In genomic region chr2:92007933-92008622, GRCm38 (mm10) we compare ENCODE assay signal across 8 mouse cellular contexts. TPM values are rescaled to one million over a fixed set of nuclear protein-coding genes. Genes with fewer than 3 reads are reported as not detected.
DNase-seq lines count a peak whose midpoint lies in the region; ATAC-seq and TF ChIP-seq lines count a peak whose summit lies in the region.

No protein-coding gene starts in this region.

- peak overlapping the region; percentile 62 for H3K9ac ChIP-seq in embryonic facial prominence, embryonic 14.5 days (ENCODE audit: low read depth, low read length)
- H3K9ac ChIP-seq in heart, adult 2 months (ENCODE audit: low read depth, low read length): peak overlapping the region; percentile 74
- H3K9ac ChIP-seq in limb, embryonic 14.5 days (ENCODE audit: low read depth, low read length, severe bottlenecking): peak overlapping the region; percentile 58
- peak overlapping the region; percentile 59 for H3K9ac ChIP-seq in midbrain, postnatal 0 days (replicated peaks; ENCODE audit: low read length, poor library complexity, severe bottlenecking)

- TF ChIP-seq CTCF in heart, adult 2 months (IDR thresholded peaks at IDR 0.05): 0 out of 2 replicates have a peak, but pooled peaks have one; percentile 7
- TF ChIP-seq CTCF in midbrain, postnatal 0 days (IDR thresholded peaks at IDR 0.05): no peak

- WGBS in embryonic facial prominence, embryonic 14.5 days: 0% methylated on average over 29 of the region's 34 CpGs
- WGBS in heart, adult 2 months: under 1% methylated on average over 34 of the region's 34 CpGs
- WGBS in limb, embryonic 14.5 days: under 1% methylated on average over 33 of the region's 34 CpGs
- WGBS in midbrain, postnatal 0 days: 0% methylated on average over 34 of the region's 34 CpGs

- no peaks in the 10 kb centered on the region for H3K79me2 ChIP-seq in heart, adult 2 months (replicated peaks; ENCODE audit: control insufficient read depth, insufficient read depth, low read length)

- intact Hi-C loops in heart, adult 2 months (cut with DNase I): loop anchor here (1.0 to 5.0 kb wide), 2 partner anchors 50 to 174 kb away; no protein-coding TSS in a partner anchor

- no peaks in the 10 kb centered on the region for H3K36me3 ChIP-seq in embryonic facial prominence, embryonic 14.5 days (ENCODE audit: control insufficient read depth, insufficient read depth, low read length)
- H3K36me3 ChIP-seq in heart, adult 2 months (ENCODE audit: control insufficient read depth, insufficient read depth, low read length): no peaks in the 10 kb centered on the region
- no peaks in the 10 kb centered on the region for H3K36me3 ChIP-seq in limb, embryonic 14.5 days (ENCODE audit: control insufficient read depth, insufficient read depth, low read length)
- H3K36me3 ChIP-seq in midbrain, postnatal 0 days (ENCODE audit: insufficient read depth, low read length): no peaks in the 10 kb centered on the region

- TF ChIP-seq EP300 in heart, adult 2 months (IDR thresholded peaks at IDR 0.05; ENCODE audit: insufficient read depth, low read depth, low read length): no peak; the same call in 1 of the 2 replicates

- no peaks in the 10 kb centered on the region for H3K9me3 ChIP-seq in embryonic facial prominence, embryonic 14.5 days (ENCODE audit: control insufficient read depth, low read length)
- H3K9me3 ChIP-seq in limb, embryonic 14.5 days (ENCODE audit: control insufficient read depth, low read length): no peaks in the 10 kb centered on the region
- H3K9me3 ChIP-seq in midbrain, postnatal 0 days (ENCODE audit: low read length): no peaks in the 10 kb centered on the region

- peak; percentile 99 for DNase-seq in 3T3-L1 (ENCODE audit: low read depth, low spot score)
- peak; percentile 91 to 95 for DNase-seq in adrenal gland, postnatal 4 days (ENCODE audit: low spot score in 2 of 2)
- peak; percentile 99 for DNase-seq in embryonic facial prominence, embryonic 14.5 days (ENCODE audit: low spot score)
- DNase-seq in heart, adult 2 months: peak; percentile 95 to 98
- peak; percentile 98 for DNase-seq in kidney, adult 8-10 months
- peak; percentile 98 for DNase-seq in limb, embryonic 14.5 days (ENCODE audit: low spot score)
- DNase-seq in midbrain, postnatal 0 days (ENCODE audit: low spot score): peak; percentile 99
- DNase-seq in spleen, postnatal 14 days (ENCODE audit: low spot score in 2 of 2): peak; percentile 83 to 85

- no peaks in the 10 kb centered on the region for H3K27me3 ChIP-seq in embryonic facial prominence, embryonic 14.5 days (replicated peaks; ENCODE audit: control insufficient read depth, insufficient read depth, low read length)
- H3K27me3 ChIP-seq in heart, adult 2 months (ENCODE audit: control insufficient read depth, insufficient read depth, low read length): no peaks in the 10 kb centered on the region
- no peaks in the 10 kb centered on the region for H3K27me3 ChIP-seq in limb, embryonic 14.5 days (ENCODE audit: control insufficient read depth, insufficient read depth, low read length)
- no peaks in the 10 kb centered on the region; the same call in 1 of the 2 replicates for H3K27me3 ChIP-seq in midbrain, postnatal 0 days (ENCODE audit: insufficient read depth, low read length)

- H3K4me2 ChIP-seq in embryonic facial prominence, embryonic 14.5 days (ENCODE audit: low read depth, low read length): peak overlapping the region; percentile 65
- peak overlapping the region; percentile 69 for H3K4me2 ChIP-seq in limb, embryonic 14.5 days (replicated peaks; ENCODE audit: low read depth, low read length, severe bottlenecking)
- peak overlapping the region; percentile 79 for H3K4me2 ChIP-seq in midbrain, postnatal 0 days (ENCODE audit: low read depth, low read length, poor library complexity, severe bottlenecking)

- peak overlapping the region; percentile 50 for H3K4me3 ChIP-seq in embryonic facial prominence, embryonic 14.5 days (ENCODE audit: low read depth, low read length)
- H3K4me3 ChIP-seq in heart, adult 2 months: peak overlapping the region; percentile 80
- peak overlapping the region; percentile 43 for H3K4me3 ChIP-seq in limb, embryonic 14.5 days (replicated peaks; ENCODE audit: low read length)
- H3K4me3 ChIP-seq in midbrain, postnatal 0 days (ENCODE audit: low read depth, low read length): peak overlapping the region; percentile 48

- H3K4me1 ChIP-seq in embryonic facial prominence, embryonic 14.5 days (ENCODE audit: control insufficient read depth, insufficient read depth, low read length): peaks cover 24% of the 10 kb centered on the region
- peaks cover 12% of the 10 kb centered on the region for H3K4me1 ChIP-seq in heart, adult 2 months (ENCODE audit: control insufficient read depth, insufficient read depth, low read length)
- H3K4me1 ChIP-seq in limb, embryonic 14.5 days (ENCODE audit: control insufficient read depth, insufficient read depth, low read length): peaks cover 39% of the 10 kb centered on the region
- peaks cover 7% of the 10 kb centered on the region; the same call in 1 of the 2 replicates for H3K4me1 ChIP-seq in midbrain, postnatal 0 days (ENCODE audit: insufficient read depth, low read length)

- peak; percentile 86; the same call in 1 of the 2 replicates for TF ChIP-seq POLR2A in heart, adult 2 months (IDR thresholded peaks at IDR 0.05; ENCODE audit: insufficient read depth, low read depth, low read length)
- TF ChIP-seq POLR2A in limb, embryonic 14.5 days (IDR thresholded peaks at IDR 0.05; ENCODE audit: borderline replicate concordance, extremely low read depth, insufficient read depth, insufficient read length): 0 out of 2 replicates have a peak, but pooled peaks have one; percentile 51

- peak; percentile 96 for ATAC-seq in embryonic facial prominence, embryonic 14.5 days (ENCODE audit: low read depth)
- ATAC-seq in limb, embryonic 14.5 days (ENCODE audit: low FRiP score, low read depth): peak; percentile 95
- peak; percentile 96 for ATAC-seq in midbrain, postnatal 0 days (ENCODE audit: low FRiP score)

- H3K27ac ChIP-seq in embryonic facial prominence, embryonic 14.5 days (replicated peaks; ENCODE audit: low read depth, low read length): peak overlapping the region; percentile 93
- peak overlapping the region; percentile 92 for H3K27ac ChIP-seq in heart, adult 2 months
- peak overlapping the region; percentile 81 for H3K27ac ChIP-seq in limb, embryonic 14.5 days (replicated peaks; ENCODE audit: low read depth, low read length)
- H3K27ac ChIP-seq in midbrain, postnatal 0 days (ENCODE audit: low read depth, low read length): peak overlapping the region; percentile 89

RNA-seq across cellular contexts. Expression of gene Creb3l1, which starts 16.2 kb away (rescaled TPM):
- 10 to 100 TPM; 20.0 to 22.7 TPM for total RNA-seq in adrenal gland, postnatal 4 days (2021)
- 42.6 and 56.6 TPM in 2 replicates for polyA plus RNA-seq in embryonic facial prominence, embryonic 14.5 days (2014; fragmentation: Nextera tagmentation; extraction: Ambion mirVana)
- total RNA-seq in heart, adult 2 months (2021): 1 to 10 TPM; 3.8 to 5.8 TPM
- polyA plus RNA-seq in heart, adult 2 months (2012; rRNA removed): 3.3 and 4.5 TPM in 2 replicates
- 28.5 and 35.0 TPM in 2 replicates for polyA plus RNA-seq in limb, embryonic 14.5 days (2012; rRNA removed)
- 31.3 and 37.5 TPM in 2 replicates for polyA plus RNA-seq in limb, embryonic 14.5 days (2014; fragmentation: Nextera tagmentation; extraction: Ambion mirVana)
- total RNA-seq in midbrain, postnatal 0 days (2014; rRNA removed): 3.2 TPM in 2 replicates
- 2.7 and 3.8 TPM in 2 replicates for polyA plus RNA-seq in midbrain, postnatal 0 days (2015; fragmentation: Nextera tagmentation; extraction: Ambion mirVana)

RNA-seq across cellular contexts. Expression of gene Dgkz, which starts 32.4 kb away (rescaled TPM):
- total RNA-seq in adrenal gland, postnatal 4 days (2021): 10 to 100 TPM; 91.3 to 98.4 TPM
- 44.9 and 47.4 TPM in 2 replicates for polyA plus RNA-seq in embryonic facial prominence, embryonic 14.5 days (2014; fragmentation: Nextera tagmentation; extraction: Ambion mirVana)
- 10 to 100 TPM; 35.5 to 37.5 TPM for total RNA-seq in heart, adult 2 months (2021)
- polyA plus RNA-seq in heart, adult 2 months (2012; rRNA removed): 102 and 118 TPM in 2 replicates
- polyA plus RNA-seq in limb, embryonic 14.5 days (2012; rRNA removed): 97.1 and 109 TPM in 2 replicates
- polyA plus RNA-seq in limb, embryonic 14.5 days (2014; fragmentation: Nextera tagmentation; extraction: Ambion mirVana): 40.4 and 42.4 TPM in 2 replicates
- total RNA-seq in midbrain, postnatal 0 days (2014; rRNA removed): 99.8 and 144 TPM in 2 replicates
- polyA plus RNA-seq in midbrain, postnatal 0 days (2015; fragmentation: Nextera tagmentation; extraction: Ambion mirVana): 35.1 and 36.6 TPM in 2 replicates

Comparison
In these comparisons a context has a peak if more than half of its experiments do, and no peak if none do; other contexts are left out.
1. Peak in every context shown above with its lines: DNase-seq, ATAC-seq, H3K4me3 ChIP-seq and H3K27ac ChIP-seq.